Mouse (Mus musculus) thymus, adult 2 months (tissue): ENCODE results near the gene Slc22a20.

ENCODE experiments used
- CTCF ChIP-seq: fragments of 200-500 bp; IDR thresholded peaks from 2 replicates; pipeline ENCODE4 v1.5.1; 2012; ENCODE audit warnings: mild to moderate bottlenecking, control low read depth, low read length, moderate library complexity, borderline replicate concordance; ENCODE audit not compliant: control insufficient read depth, poor library complexity, insufficient read depth; ENCODE audit errors: extremely low read depth
- POLR2A ChIP-seq: fragments of 200-500 bp; IDR thresholded peaks from 2 replicates; pipeline ENCODE4 v1.6.1; 2012; ENCODE audit warnings: mild to moderate bottlenecking, low read length, control low read depth, moderate library complexity; ENCODE audit not compliant: control insufficient read depth, poor library complexity, insufficient read depth; ENCODE audit errors: extremely low read depth

DNA sequence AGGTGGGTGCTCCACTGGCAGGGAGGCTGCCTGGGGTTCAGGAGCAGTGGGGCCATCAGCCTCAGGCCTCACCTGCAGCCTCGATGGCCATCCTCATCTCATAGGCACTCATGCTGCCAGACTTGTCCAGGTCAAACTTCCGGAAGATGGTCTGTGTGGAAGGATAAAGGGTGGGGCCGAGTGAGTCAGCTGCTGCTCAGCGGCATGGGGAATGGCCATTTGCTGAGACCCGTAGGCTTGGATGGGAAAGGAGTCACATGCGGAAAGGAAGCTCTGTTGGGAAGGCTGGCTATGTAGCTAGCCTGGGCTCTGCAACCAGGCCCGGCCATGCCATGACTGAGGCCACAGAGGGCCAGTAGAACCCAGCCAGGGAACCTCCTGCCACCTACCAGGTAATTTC, 5.5 kb upstream of the Slc22a20 start:
- no peak for TF ChIP-seq CTCF
- TF ChIP-seq POLR2A, result no peak
